Mouse (Mus musculus): ENCODE measurements at regions not wholly inside any gene's neighbourhood (a gene's known extent, or its start where the extent isn't known, plus 50 kb on each side); places are given as distances from the start of the nearest gene placed in this dataset.
"Not testable (repeated sequence)": the region's sequence is repeated elsewhere in the genome, so short reads cannot be mapped to it uniquely, and the experiment has no call there.

DNA sequence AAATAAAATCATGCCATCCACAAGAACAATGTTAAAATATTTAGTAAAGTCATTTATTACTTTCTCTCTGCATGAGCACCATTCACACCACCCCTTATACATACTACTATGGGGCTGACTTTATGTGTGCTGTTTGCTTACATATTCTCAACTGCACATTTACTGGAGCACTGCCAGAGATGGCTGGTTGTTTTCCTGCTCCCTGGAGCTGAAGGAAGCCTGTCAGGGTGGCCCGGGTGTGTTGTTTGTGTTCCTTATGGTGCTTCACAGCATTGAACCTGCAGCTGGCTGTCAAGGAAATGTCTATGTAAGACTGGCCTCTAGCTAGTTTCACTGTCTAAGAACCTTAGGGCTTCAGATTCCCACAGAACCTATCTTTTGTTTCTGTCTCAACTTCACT is 97.8 kb upstream of the Adgra3 start:
- no peak overlapping the region for H3K27ac ChIP-seq
- no peaks in the 10 kb centered on the region for H3K36me3 ChIP-seq (replicated peaks; ENCODE audit: control insufficient read depth, insufficient read depth, low read depth)
- no peak overlapping the region for H3K9ac ChIP-seq (replicated peaks)
- DNase-seq (ENCODE audit: low read depth in 3 of 3, low spot score in 3 of 3) (no peak), ATAC-seq (ENCODE audit: insufficient read depth) (no peak)
- WGBS (ENCODE audit: insufficient replicate concordance) = 57% methylated on average over 1 of the region's 1 CpGs
- no peaks in the 10 kb centered on the region for H3K9me3 ChIP-seq (ENCODE audit: control insufficient read depth, low read length)
- H3K27me3 ChIP-seq (ENCODE audit: control insufficient read depth, insufficient read depth, low read length) = no peaks in the 10 kb centered on the region
- no peak overlapping the region for H3K4me2 ChIP-seq (ENCODE audit: low read depth)
- TF ChIP-seq CTCF (IDR thresholded peaks at IDR 0.05; ENCODE audit: low read depth) (no peak), EP300 (IDR thresholded peaks at IDR 0.05; ENCODE audit: low read depth) (no peak)
- H3K4me3 ChIP-seq (ENCODE audit: insufficient read depth in 1 of 2, low read depth in 2 of 2, low read length in 2 of 2) = no peak overlapping the region
- peaks cover 15 to 20% of the 10 kb centered on the region in 2 experiments for H3K4me1 ChIP-seq (replicated peaks; ENCODE audit: control insufficient read depth in 2 of 2, insufficient read depth in 2 of 2, low read length in 1 of 2)

DNA sequence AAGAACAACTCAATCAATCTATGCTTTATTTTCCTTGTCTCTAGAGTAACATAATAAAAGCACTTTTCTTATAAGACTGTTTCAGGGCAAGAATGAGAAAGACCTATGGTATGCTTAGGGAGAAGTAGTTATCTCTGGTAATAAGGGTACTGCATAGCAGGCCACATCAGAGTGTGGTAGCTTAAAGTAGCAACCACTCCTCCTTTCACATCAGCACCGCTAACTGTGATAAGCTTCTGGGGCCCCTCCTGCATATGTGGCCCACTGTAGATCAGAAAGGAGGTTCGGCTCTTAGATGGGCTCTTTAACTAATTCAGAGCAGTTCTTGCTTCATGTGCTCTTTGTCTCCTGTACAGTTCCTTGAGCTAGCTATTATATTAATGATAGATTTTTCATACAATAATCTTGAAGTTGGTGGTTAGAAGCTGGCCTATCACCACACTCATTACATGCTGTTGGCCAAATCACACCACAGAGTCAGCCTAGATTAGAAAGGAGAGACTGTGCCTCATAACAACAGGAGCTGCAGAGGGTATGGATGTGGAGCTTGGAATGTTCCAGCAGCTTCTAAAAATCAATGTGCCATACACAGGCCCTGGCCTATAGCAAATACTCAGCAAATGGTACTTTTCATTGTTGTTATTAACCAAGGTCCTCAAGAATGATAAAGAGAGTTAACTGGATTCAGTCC is 96.5 kb upstream of the Adgra3 start:
- H3K9ac ChIP-seq (replicated peaks); H3K27ac ChIP-seq; H3K36me3 ChIP-seq (replicated peaks; ENCODE audit: control insufficient read depth, insufficient read depth, low read depth); H3K27me3 ChIP-seq (ENCODE audit: control insufficient read depth, insufficient read depth, low read length); H3K4me3 ChIP-seq (ENCODE audit: insufficient read depth in 1 of 2, low read depth in 2 of 2, low read length in 2 of 2); H3K9me3 ChIP-seq (ENCODE audit: control insufficient read depth, low read length): not testable (repeated sequence)
- ATAC-seq (ENCODE audit: insufficient read depth) (peak; percentile 90), DNase-seq (ENCODE audit: low read depth in 3 of 3, low spot score in 3 of 3) (peak in 2 of 3 experiments; percentile 13 to 19)
- 33% methylated on average over 2 of the region's 2 CpGs for WGBS (ENCODE audit: insufficient replicate concordance)
- H3K4me2 ChIP-seq (ENCODE audit: low read depth) = peak overlapping the region; percentile 20
- H3K4me1 ChIP-seq (replicated peaks; ENCODE audit: control insufficient read depth in 2 of 2, insufficient read depth in 2 of 2, low read length in 1 of 2) = peaks cover 15 to 20% of the 10 kb centered on the region in 2 experiments

DNA sequence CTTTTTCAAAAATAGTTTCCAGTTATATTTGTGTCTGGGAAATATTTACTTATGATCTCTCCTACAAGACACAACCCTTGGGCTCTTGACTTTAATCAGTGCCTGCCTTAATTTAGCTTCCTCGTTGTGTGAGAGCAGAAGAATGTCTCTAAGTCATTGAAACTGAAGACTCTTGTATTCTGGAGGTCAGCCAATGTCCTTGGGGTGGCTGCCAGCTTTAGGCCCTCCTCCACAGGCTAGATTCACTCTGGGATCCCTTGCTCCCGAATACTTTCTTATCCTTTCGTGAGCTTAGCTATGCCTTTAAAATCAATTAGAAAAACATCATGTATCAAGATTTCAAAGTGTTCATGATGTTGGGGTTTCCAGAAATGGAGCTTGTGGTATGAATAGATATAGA is 88.1 kb upstream of the Adgra3 start:
- no peak overlapping the region for H3K27ac ChIP-seq
- no peak overlapping the region for H3K9ac ChIP-seq (replicated peaks)
- no peak overlapping the region for H3K4me2 ChIP-seq (ENCODE audit: low read depth)
- H3K9me3 ChIP-seq (ENCODE audit: control insufficient read depth, low read length) = no peaks in the 10 kb centered on the region
- H3K4me1 ChIP-seq (replicated peaks; ENCODE audit: control insufficient read depth in 2 of 2, insufficient read depth in 2 of 2, low read length in 1 of 2) = peaks cover 8 to 10% of the 10 kb centered on the region in 2 experiments
- no peak for ATAC-seq (ENCODE audit: insufficient read depth)
- DNase-seq (ENCODE audit: low read depth in 3 of 3, low spot score in 3 of 3) = no peak
- H3K4me3 ChIP-seq (ENCODE audit: insufficient read depth in 1 of 2, low read depth in 2 of 2, low read length in 2 of 2) = no peak overlapping the region
- no peaks in the 10 kb centered on the region for H3K36me3 ChIP-seq (replicated peaks; ENCODE audit: control insufficient read depth, insufficient read depth, low read depth)
- WGBS (ENCODE audit: insufficient replicate concordance) = 66% methylated on average over 3 of the region's 3 CpGs
- TF ChIP-seq EP300 (IDR thresholded peaks at IDR 0.05; ENCODE audit: low read depth) = no peak
- no peak for TF ChIP-seq CTCF (IDR thresholded peaks at IDR 0.05; ENCODE audit: low read depth)
- H3K27me3 ChIP-seq (ENCODE audit: control insufficient read depth, insufficient read depth, low read length) = no peaks in the 10 kb centered on the region

DNA sequence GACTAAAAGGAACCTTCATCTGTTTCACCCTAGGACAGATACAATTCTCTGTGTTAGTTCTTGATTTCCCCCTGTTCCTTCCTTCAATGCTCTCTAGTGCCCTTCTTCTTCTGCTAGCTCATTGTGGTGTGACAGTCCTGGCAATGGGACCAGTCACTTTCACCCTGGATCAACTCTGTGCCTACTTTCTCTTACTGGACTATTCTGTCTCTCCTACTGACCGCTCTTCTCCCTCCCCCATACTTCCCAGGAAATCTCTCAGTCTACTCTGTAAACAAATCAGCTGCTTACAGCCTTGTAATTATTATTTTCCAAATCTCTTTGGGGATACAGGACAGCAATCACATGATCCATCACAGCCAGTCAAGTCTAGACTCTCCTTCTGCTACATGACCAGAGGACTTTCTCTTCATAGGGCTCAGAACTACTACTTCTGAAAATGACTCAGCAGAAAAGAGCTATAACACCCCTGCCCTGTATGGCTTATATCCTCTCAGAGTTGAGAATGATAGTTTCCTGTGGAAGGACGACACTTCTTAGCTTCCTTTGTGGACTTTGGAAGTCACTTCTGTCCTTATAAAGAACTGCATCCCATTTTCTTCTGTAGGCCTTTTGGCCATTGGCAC is 86.8 kb upstream of the Adgra3 start:
- Histone ChIP-seq H3K27me3 (ENCODE audit: control insufficient read depth, insufficient read depth, low read length) (no peaks in the 10 kb centered on the region), H3K4me3 (ENCODE audit: insufficient read depth in 1 of 2, low read depth in 2 of 2, low read length in 2 of 2) (no peak overlapping the region), H3K4me1 (replicated peaks; ENCODE audit: control insufficient read depth in 2 of 2, insufficient read depth in 2 of 2, low read length in 1 of 2) (peaks cover 8 to 10% of the 10 kb centered on the region in 2 experiments), H3K4me2 (ENCODE audit: low read depth) (no peak overlapping the region), H3K9ac (replicated peaks) (no peak overlapping the region), H3K36me3 (replicated peaks; ENCODE audit: control insufficient read depth, insufficient read depth, low read depth) (no peaks in the 10 kb centered on the region), H3K27ac (no peak overlapping the region; the same call in 1 of the 2 replicates), H3K9me3 (ENCODE audit: control insufficient read depth, low read length) (no peaks in the 10 kb centered on the region)
- no peak for DNase-seq (ENCODE audit: low read depth in 3 of 3, low spot score in 3 of 3)
- ATAC-seq (ENCODE audit: insufficient read depth) = peak; percentile 83
- 54% methylated on average over 2 of the region's 2 CpGs for WGBS (ENCODE audit: insufficient replicate concordance)
- TF ChIP-seq CTCF (IDR thresholded peaks at IDR 0.05; ENCODE audit: low read depth) = no peak
- no peak for TF ChIP-seq EP300 (IDR thresholded peaks at IDR 0.05; ENCODE audit: low read depth)

DNA sequence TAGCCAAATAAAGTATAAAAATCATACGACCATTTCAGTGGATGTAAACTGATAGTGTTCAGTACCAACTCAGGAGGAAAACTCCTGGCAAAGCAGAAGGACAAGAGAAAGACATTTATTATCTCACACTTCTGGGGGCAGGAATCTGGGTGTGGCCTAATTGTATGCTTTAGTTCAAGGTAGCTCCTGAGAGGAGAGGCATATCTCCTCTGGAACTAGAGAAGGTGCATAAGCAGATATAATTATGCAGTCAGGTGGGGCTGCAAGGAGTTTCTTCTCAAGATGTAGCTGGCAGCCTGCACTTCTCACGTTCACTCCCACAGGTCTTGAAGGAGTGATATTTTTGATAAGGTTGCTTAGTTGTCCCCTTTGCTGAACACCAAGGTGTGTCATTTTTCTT is 71.4 kb upstream of the Adgra3 start:
- H3K9ac ChIP-seq (replicated peaks) = peak overlapping the region; percentile 23; the same call in 1 of the 2 replicates
- peaks cover 43 to 51% of the 10 kb centered on the region in 2 experiments for H3K4me1 ChIP-seq (replicated peaks; ENCODE audit: control insufficient read depth in 2 of 2, insufficient read depth in 2 of 2, low read length in 1 of 2)
- no peaks in the 10 kb centered on the region for H3K36me3 ChIP-seq (replicated peaks; ENCODE audit: control insufficient read depth, insufficient read depth, low read depth)
- H3K4me2 ChIP-seq (ENCODE audit: low read depth) = peak overlapping the region; percentile 23
- no peak overlapping the region for H3K4me3 ChIP-seq (ENCODE audit: insufficient read depth in 1 of 2, low read depth in 2 of 2, low read length in 2 of 2)
- H3K9me3 ChIP-seq (ENCODE audit: control insufficient read depth, low read length) = no peaks in the 10 kb centered on the region
- TF ChIP-seq EP300 (IDR thresholded peaks at IDR 0.05; ENCODE audit: low read depth) (peak; percentile 72), CTCF (IDR thresholded peaks at IDR 0.05; ENCODE audit: low read depth) (no peak)
- 19% methylated on average over 2 of the region's 2 CpGs for WGBS (ENCODE audit: insufficient replicate concordance)
- no peaks in the 10 kb centered on the region for H3K27me3 ChIP-seq (ENCODE audit: control insufficient read depth, insufficient read depth, low read length)
- ATAC-seq (ENCODE audit: insufficient read depth) (peak; percentile 56), DNase-seq (ENCODE audit: low read depth in 3 of 3, low spot score in 3 of 3) (peak; percentile 62 to 71 (median 70))
- peak overlapping the region; percentile 68 for H3K27ac ChIP-seq
